Mouse (Mus musculus): ENCODE data around the gene Lbhd2. TPM values are rescaled to one million over a fixed set of nuclear protein-coding genes. Genes with fewer than 3 reads are reported as not detected.
A peak's percentile ranks its signal among the peaks of the same experiment; 100 is the strongest.

Gene Lbhd2
- polyA plus RNA-seq, 1 experiment from 2014 or later: 14.3 TPM

- no peaks in the 10 kb centered on the region for H3K27me3 ChIP-seq (ENCODE audit: insufficient read depth, low read length)
- H3K9ac ChIP-seq (ENCODE audit: low read depth, low read length): no peak overlapping the region
- no peaks in the 10 kb centered on the region for H3K36me3 ChIP-seq (ENCODE audit: insufficient read depth, low read length)
- TF ChIP-seq CTCF (IDR thresholded peaks at IDR 0.05; ENCODE audit: low read depth): no peak
- no peaks in the 10 kb centered on the region for H3K9me3 ChIP-seq (replicated peaks; ENCODE audit: low read length)
- ATAC-seq (replicated peaks; ENCODE audit: low FRiP score, low read depth): no peak
- H3K4me3 ChIP-seq (replicated peaks; ENCODE audit: low read depth, low read length): no peak overlapping the region
- H3K4me2 ChIP-seq (ENCODE audit: low read length): no peak overlapping the region
- H3K4me1 ChIP-seq (replicated peaks; ENCODE audit: insufficient read depth, low read length): no peaks in the 10 kb centered on the region
- WGBS: 90% methylated on average over 6 of the region's 6 CpGs
- DNase-seq (ENCODE audit: low spot score): no peak
- H3K27ac ChIP-seq: no peak overlapping the region
These were observed 12.6 kb upstream of the Lbhd2 start for GRCm38 (mm10) chr12:111394008-111394407.

GRCm38 (mm10) chr12:111396997-111397396 lies 9.6 kb upstream of the Lbhd2 start:
- no peaks in the 10 kb centered on the region for H3K27me3 ChIP-seq (ENCODE audit: insufficient read depth, low read length)
- H3K4me1 ChIP-seq (replicated peaks; ENCODE audit: insufficient read depth, low read length): 0 out of 2 replicates have a peak, but pooled peaks cover 3% of the 10 kb centered on the region
- 62% methylated on average over 5 of the region's 5 CpGs for WGBS
- no peaks in the 10 kb centered on the region for H3K9me3 ChIP-seq (replicated peaks; ENCODE audit: low read length)
- no peak overlapping the region for H3K9ac ChIP-seq (ENCODE audit: low read depth, low read length)
- H3K36me3 ChIP-seq (ENCODE audit: insufficient read depth, low read length): no peaks in the 10 kb centered on the region
- ATAC-seq (replicated peaks; ENCODE audit: low FRiP score, low read depth) (no peak), DNase-seq (ENCODE audit: low spot score) (no peak)
- H3K4me3 ChIP-seq (replicated peaks; ENCODE audit: low read depth, low read length): no peak overlapping the region
- TF ChIP-seq CTCF (IDR thresholded peaks at IDR 0.05; ENCODE audit: low read depth): no peak
- H3K4me2 ChIP-seq (ENCODE audit: low read length): no peak overlapping the region
- H3K27ac ChIP-seq: no peak overlapping the region

GRCm38 (mm10) chr12:111401454-111402184 lies 5.0 kb upstream of the Lbhd2 start:
- ATAC-seq (replicated peaks; ENCODE audit: low FRiP score, low read depth): peak; percentile 37; the same call in 1 of the 2 replicates
- 19% methylated on average over 15 of the region's 15 CpGs for WGBS
- peak; percentile 96 for TF ChIP-seq CTCF (IDR thresholded peaks at IDR 0.05; ENCODE audit: low read depth)
- no peaks in the 10 kb centered on the region for H3K9me3 ChIP-seq (replicated peaks; ENCODE audit: low read length)
- peak; percentile 95 for DNase-seq (ENCODE audit: low spot score)
- H3K27ac ChIP-seq: no peak overlapping the region
- H3K36me3 ChIP-seq (ENCODE audit: insufficient read depth, low read length): no peaks in the 10 kb centered on the region
- 0 out of 2 replicates have a peak, but pooled peaks cover 6% of the 10 kb centered on the region for H3K27me3 ChIP-seq (ENCODE audit: insufficient read depth, low read length)
- peaks cover 5% of the 10 kb centered on the region for H3K4me1 ChIP-seq (replicated peaks; ENCODE audit: insufficient read depth, low read length)
- no peak overlapping the region for H3K9ac ChIP-seq (ENCODE audit: low read depth, low read length)
- H3K4me3 ChIP-seq (replicated peaks; ENCODE audit: low read depth, low read length): no peak overlapping the region
- no peak overlapping the region for H3K4me2 ChIP-seq (ENCODE audit: low read length)

- Histone ChIP-seq H3K27ac (no peak overlapping the region), H3K4me2 (ENCODE audit: low read length) (no peak overlapping the region), H3K4me3 (replicated peaks; ENCODE audit: low read depth, low read length) (no peak overlapping the region), H3K9me3 (replicated peaks; ENCODE audit: low read length) (no peaks in the 10 kb centered on the region), H3K27me3 (ENCODE audit: insufficient read depth, low read length) (0 out of 2 replicates have a peak, but pooled peaks cover 6% of the 10 kb centered on the region), H3K4me1 (replicated peaks; ENCODE audit: insufficient read depth, low read length) (peaks cover 10% of the 10 kb centered on the region), H3K9ac (ENCODE audit: low read depth, low read length) (no peak overlapping the region), H3K36me3 (ENCODE audit: insufficient read depth, low read length) (no peaks in the 10 kb centered on the region)
- ATAC-seq (replicated peaks; ENCODE audit: low FRiP score, low read depth): no peak
- no peak for DNase-seq (ENCODE audit: low spot score)
- no peak for TF ChIP-seq CTCF (IDR thresholded peaks at IDR 0.05; ENCODE audit: low read depth)
- WGBS: 59% methylated on average over 10 of the region's 10 CpGs
These were observed 1.7 kb upstream of the Lbhd2 start for GRCm38 (mm10) chr12:111404880-111405279.

GRCm38 (mm10) chr12:111409583-111409982 lies 3.0 kb downstream of the Lbhd2 start:
- Histone ChIP-seq H3K9ac (ENCODE audit: low read depth, low read length) (no peak overlapping the region), H3K36me3 (ENCODE audit: insufficient read depth, low read length) (no peaks in the 10 kb centered on the region), H3K9me3 (replicated peaks; ENCODE audit: low read length) (no peaks in the 10 kb centered on the region), H3K4me3 (replicated peaks; ENCODE audit: low read depth, low read length) (no peak overlapping the region), H3K4me2 (ENCODE audit: low read length) (no peak overlapping the region), H3K4me1 (replicated peaks; ENCODE audit: insufficient read depth, low read length) (peaks cover 13% of the 10 kb centered on the region), H3K27me3 (ENCODE audit: insufficient read depth, low read length) (0 out of 2 replicates have a peak, but pooled peaks cover 6% of the 10 kb centered on the region), H3K27ac (no peak overlapping the region)
- DNase-seq (ENCODE audit: low spot score): no peak
- no peak for TF ChIP-seq CTCF (IDR thresholded peaks at IDR 0.05; ENCODE audit: low read depth)
- WGBS: 41% methylated on average over 5 of the region's 5 CpGs
- ATAC-seq (replicated peaks; ENCODE audit: low FRiP score, low read depth): no peak

- no peaks in the 10 kb centered on the region for H3K9me3 ChIP-seq (replicated peaks; ENCODE audit: low read length)
- H3K4me3 ChIP-seq (replicated peaks; ENCODE audit: low read depth, low read length): no peak overlapping the region
- H3K9ac ChIP-seq (ENCODE audit: low read depth, low read length): no peak overlapping the region
- 0 out of 2 replicates have a peak overlapping the region, but pooled peaks have one; percentile 81 for H3K27ac ChIP-seq
- H3K4me1 ChIP-seq (replicated peaks; ENCODE audit: insufficient read depth, low read length): peaks cover 14% of the 10 kb centered on the region
- no peaks in the 10 kb centered on the region for H3K36me3 ChIP-seq (ENCODE audit: insufficient read depth, low read length)
- DNase-seq (ENCODE audit: low spot score): no peak
- WGBS: 80% methylated on average over 8 of the region's 8 CpGs
- H3K27me3 ChIP-seq (ENCODE audit: insufficient read depth, low read length): no peaks in the 10 kb centered on the region
- TF ChIP-seq CTCF (IDR thresholded peaks at IDR 0.05; ENCODE audit: low read depth): no peak
- H3K4me2 ChIP-seq (ENCODE audit: low read length): no peak overlapping the region
- ATAC-seq (replicated peaks; ENCODE audit: low FRiP score, low read depth): no peak
These were observed 5.2 kb downstream of the Lbhd2 start for GRCm38 (mm10) chr12:111411631-111412355.

All from kidney, postnatal 0 days (tissue).